Mouse (Mus musculus) brain, embryonic 14.5 days (tissue): Measurements from ENCODE around the gene Fam69a. TPM values are rescaled to one million over a fixed set of nuclear protein-coding genes. Genes with fewer than 3 reads are reported as not detected.
A peak's percentile ranks its signal among the peaks of the same experiment; 100 is the strongest.
"Not testable (repeated sequence)": the region's sequence is repeated elsewhere in the genome, so short reads cannot be mapped to it uniquely, and the experiment has no call there.

Experiments
- DNase-seq: peaks from one replicate; pipeline ENCODE4 v3.0.0-alpha.2; 2011; ENCODE audit warnings: low read depth
- CTCF ChIP-seq: fragments of 200-500 bp; IDR thresholded peaks from 2 replicates; pipeline ENCODE4 v1.5.1; 2012; ENCODE audit warnings: inconsistent platforms, mild to moderate bottlenecking, moderate library complexity, borderline replicate concordance; ENCODE audit not compliant: insufficient read depth, insufficient read length; ENCODE audit errors: extremely low read depth
- POLR2A ChIP-seq: fragments of 200-500 bp; IDR thresholded peaks from 2 replicates; pipeline ENCODE4 v1.6.1; 2012; ENCODE audit warnings: mild to moderate bottlenecking, inconsistent platforms, borderline replicate concordance; ENCODE audit not compliant: poor library complexity, insufficient read depth, insufficient read length, severe bottlenecking; ENCODE audit errors: extremely low read depth
- polyA plus RNA-seq: library from polyadenylated mRNA; depleted of rRNA; stranded (reverse); fragments of >200 nt; gene quantifications from 2 replicates; pipeline ENCODE4 v1.2.3, GENCODE M21; 2012

The Fam69a gene
- polyA plus RNA-seq, 1 experiment: 18.9 TPM

DNA sequence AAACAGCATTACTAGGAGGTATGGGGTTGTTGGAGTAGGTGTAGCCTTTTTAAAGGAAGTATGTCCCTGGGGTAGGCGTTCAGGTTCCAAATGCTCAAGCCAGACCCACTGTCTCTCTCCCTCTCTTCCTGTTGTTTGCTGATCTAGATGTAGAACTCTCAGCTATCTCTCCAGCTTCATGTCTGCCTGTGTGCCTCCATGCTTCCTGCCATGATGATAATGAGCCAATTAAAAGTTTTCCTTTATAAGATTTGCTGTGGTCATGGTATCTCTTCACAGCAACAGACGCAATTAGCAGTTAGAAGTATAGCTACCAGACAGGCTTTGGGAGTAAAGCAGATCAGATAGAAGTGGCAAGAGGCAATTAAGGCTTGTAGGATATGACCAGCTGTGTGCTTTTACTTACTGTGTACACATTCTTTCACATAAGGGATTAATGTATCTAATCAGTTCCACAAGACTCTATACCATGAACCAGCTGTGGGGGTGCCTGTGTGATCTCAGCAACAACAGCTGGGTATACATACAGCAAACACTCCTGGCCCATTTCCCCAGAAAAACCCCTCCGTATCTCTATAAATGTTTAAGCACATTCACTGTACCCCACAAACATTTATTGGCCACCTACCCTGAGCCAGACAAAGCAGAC is 9.1 kb downstream of the Fam69a start:
- TF ChIP-seq POLR2A (no peak), CTCF (no peak)
- no peak for DNase-seq

DNA sequence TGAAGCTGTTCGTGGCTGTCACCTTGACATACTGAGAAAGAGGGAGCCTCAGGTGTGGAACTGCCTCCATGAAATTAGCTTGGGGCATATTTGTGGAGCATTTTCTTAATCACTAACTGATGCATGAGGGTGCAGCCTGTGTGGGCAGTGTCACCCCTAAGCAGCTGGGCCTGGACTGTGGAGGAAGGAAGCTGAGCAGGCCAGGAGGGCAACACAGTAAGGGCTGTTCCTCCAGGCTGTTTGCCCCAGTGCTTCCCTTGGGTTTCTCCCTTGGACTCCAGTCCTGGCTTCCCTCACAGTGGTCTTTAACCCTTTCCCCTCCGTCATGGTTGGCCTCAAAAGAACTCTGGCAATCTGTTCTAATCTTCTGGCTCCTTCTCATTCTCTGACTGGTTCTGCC is 13.6 kb downstream of the Fam69a start:
- no peak for DNase-seq
- TF ChIP-seq POLR2A (no peak), CTCF (no peak)

DNA sequence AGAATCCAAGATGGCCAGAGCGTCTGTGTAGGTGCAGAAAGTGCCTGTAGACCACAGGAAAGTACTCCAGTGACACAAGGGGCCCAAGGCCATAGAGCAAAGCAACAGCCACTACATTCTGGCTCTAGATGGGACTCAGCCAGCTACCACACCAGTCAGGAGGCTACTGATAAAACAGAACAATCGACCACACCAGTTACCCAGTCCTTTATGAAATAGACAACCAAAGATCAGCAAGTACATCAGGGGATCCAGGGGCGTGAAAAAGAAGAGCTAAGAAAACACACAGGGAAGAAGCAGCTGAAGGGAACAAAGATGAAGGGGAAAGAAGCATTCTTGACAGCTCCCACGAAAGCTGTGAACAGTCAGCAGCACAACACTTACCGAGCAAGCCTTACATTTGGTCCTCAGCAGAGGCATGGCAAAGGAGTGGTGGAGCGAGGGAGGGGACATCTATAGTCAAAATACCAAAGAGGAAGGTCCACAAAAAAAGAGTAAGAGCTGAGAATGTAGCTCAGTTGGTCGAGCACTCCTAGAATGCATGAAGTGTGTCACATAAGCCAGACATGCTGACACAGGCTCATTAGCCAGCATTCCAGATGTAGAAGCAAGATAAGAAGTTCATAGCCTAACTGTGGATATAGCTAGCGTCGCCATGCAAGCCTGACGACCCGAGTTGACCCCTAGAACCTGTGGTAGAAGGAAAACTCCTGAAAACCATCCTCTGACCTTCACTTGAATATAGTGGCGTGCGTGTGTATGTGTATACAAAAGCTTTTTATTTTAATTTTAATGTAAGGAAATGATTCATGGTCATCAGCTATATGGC is 14.2 kb downstream of the Fam69a start:
- no peak for DNase-seq
- TF ChIP-seq CTCF: no peak
- no peak for TF ChIP-seq POLR2A

DNA sequence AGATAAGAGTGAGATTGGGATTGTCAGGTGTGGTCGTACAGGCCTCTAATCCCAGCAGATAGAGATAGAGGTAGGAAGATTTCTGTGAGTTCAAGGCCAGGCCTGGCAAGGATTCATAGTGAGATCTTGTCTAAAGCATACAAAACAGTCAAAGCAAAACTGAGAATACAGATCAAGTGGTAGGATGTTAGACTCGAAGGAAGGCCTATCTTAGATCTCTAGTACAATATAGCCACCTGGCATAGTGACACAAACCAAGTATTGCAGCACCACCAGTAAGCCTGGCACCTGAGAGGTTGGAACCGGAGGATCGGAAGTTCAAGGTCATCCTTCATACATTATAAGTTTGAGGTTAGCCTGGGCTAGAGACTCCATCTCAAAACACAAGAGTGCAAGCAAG is 15.8 kb downstream of the Fam69a start:
- DNase-seq: no peak
- no peak for TF ChIP-seq POLR2A
- no peak for TF ChIP-seq CTCF

DNA sequence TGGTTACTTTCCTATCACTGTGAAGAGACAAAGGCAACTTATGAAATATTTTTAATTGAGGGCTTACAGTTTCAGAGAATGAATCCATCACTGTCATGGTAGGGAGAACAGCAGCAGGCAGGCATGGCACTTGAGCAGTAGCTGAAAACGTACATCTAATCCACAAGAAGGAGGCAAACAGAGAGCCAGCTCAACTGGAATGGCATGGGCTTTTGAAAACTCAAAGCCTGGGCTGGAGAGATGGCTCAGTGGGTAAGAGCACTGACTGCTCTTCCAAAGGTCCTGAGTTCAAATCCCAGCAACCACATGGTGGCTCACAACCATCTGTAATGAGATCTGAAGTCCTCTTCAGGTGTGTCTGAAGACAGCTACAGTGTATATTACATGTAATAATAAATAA is 17.1 kb downstream of the Fam69a start:
- DNase-seq: not testable (repeated sequence)

DNA sequence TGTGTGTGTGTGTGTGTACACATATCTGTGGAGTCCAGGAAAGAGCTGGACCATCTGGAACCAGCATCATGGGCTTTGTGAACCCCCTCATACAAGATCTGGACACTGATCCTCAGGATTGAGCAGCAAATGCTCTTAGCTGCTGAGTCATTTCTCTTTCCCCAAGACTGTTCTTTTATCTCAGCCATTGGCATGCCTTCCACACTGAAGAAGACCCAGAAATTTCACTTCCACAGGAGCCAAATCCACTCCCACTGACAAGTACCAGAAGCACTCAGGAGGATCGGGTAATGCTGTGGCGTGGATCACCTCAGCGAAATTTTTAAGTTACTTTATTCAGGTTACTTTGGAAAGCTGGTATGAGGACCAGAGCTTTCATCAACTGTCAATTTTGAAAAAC is 18.8 kb downstream of the Fam69a start:
- TF ChIP-seq CTCF (no peak), POLR2A (no peak)
- DNase-seq: no peak

DNA sequence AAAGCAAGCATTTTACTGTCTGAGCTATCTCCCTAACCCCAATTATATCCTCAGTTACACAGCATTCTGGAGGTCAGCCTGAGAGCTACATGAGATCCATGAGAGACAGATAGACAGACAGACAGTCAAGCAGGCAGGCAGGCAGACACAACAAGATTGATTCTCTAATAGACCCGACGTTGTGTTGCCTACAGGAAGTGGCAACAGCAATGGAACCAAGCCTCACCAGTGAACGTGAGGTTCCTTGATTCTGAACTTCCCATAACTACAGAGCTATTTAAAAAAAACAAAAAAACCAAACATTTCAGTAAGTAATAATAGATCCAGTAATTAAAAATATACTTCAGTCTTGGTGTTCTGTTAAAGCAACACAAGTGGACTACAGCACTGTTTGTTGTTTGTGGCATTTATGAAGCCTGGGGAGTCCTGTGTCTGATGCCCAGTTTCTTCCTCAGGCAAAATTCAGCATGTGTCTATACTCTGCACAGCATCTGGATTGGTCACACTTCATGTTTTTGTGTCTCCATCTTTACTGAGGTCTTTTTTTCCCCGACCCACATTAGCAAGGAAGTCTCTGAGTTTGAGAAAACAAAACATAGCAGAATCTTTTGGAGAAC is 19.9 kb downstream of the Fam69a start:
- no peak for TF ChIP-seq CTCF
- no peak for TF ChIP-seq POLR2A
- no peak for DNase-seq

DNA sequence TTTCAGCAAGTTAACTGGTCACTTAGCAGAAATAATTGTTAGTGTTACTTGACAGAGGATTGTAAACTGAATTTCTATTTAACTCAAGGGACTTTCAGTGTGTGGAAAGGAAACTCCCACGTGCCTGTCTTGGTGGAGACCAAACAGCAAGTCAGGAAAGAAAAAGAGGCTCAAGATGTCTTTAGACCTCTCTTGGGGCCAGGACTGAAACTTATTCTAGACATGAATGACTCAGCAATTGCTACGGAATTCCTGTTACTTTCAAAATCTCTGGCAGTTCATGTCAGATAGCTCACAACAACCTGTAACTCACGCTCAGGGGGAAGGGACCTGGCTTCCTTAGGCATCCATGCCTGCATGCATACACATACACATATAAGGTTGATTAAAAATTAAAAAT is 20.7 kb downstream of the Fam69a start:
- no peak for TF ChIP-seq CTCF
- TF ChIP-seq POLR2A: no peak
- DNase-seq: no peak

DNA sequence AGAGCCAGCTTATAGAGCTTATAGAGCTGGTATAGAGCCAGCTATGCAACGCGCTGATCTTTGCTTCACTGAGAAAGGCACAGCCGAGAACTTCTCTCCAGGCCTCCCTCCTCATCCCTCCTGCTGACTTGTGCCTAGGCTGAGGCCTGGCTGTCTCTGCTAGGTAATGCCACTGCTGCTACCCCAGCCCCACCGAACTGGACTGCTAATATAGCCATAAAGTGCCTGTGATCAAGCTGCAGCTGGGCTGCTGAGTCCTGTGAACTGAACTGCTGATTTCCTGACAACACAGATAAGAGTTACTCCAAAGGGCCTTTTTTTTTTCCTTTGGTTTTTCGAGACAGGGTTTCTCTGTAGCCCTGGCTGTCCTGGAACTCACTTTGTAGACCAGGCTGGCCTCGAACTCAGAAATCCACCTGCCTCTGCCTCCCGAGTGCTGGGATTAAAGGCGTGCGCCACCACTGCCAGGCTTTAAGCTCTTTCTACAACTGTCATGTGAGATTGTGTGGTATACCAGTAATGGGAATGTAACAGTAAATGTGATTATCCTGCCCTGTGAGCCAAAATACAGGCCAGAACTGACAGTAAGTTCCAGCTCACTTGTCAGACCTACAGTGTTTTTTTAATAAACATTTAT is 21.4 kb downstream of the Fam69a start:
- TF ChIP-seq CTCF (no peak), POLR2A (no peak)
- no peak for DNase-seq

DNA sequence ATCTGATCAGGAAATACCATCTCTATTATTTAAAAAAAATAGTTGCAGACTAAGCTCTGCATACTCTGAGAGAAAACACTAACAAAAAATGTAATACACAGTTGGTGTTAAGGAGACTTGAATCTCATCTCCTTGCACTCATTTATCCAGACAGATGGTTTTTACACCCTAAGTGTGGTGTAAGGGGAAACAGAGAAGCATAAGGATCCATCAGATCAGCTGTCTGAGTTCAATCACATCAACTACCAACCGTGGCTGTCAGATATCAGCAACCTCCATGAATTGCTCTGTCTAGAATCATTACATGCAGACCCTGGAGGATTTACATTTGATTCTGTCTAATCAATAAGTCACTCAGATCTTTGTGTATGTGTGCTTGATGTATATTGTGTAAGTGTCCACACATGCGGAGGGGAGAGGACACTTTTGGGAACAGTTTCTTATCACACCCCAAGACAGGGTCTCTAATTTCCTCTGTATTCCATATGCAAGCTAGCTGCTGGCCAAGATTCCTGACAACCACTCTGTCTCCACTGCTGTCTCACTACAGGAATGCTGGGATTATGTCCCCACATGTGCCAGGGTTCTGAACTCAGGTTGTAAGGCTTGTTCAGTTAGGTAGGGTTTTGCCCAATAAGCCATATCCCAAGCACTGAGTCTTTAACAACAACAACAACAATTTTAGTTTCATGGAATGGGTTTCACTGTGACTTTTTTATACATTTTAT is 22.7 kb downstream of the Fam69a start:
- DNase-seq: peak; percentile 63
- TF ChIP-seq POLR2A (no peak), CTCF (no peak)
